Comparison of ENCODE assay signal across 20 mouse cellular contexts in the genomic region with DNA sequence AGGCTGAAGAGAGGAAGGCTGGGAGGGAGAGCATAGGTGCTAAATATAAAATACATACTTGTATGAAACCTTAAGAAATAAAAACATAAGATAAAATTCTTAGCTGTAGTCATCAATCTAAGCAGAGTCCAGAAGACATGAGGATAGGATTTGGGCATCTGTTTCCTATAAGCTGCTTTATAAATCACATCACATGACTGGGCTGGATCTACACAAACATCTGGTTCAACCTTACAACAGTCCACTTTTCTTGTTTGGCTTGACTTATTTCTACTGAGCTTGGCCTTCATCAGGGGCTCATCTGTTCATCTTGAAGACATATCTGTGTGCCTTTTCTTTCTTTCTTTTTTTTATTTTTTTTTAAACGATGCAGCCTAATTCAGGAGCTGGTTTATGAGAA.
DNase-seq lines count a peak whose midpoint lies in the region; ATAC-seq lines count a peak whose summit lies in the region.
"Had no signal": no experiment of that assay in that cellular context is flagged by ENCODE, and none has a peak within 500 bp of the region (broad histone marks: within the 10 kb centered on the region; RNA-seq: fewer than 3 reads in every experiment).

No protein-coding gene starts in this region.

- H3K4me1 ChIP-seq in kidney, embryonic 16.5 days (ENCODE audit: insufficient read depth, low read length): 0 out of 2 replicates have a peak, but pooled peaks cover 3% of the 10 kb centered on the region
- H3K4me1 ChIP-seq in kidney, embryonic 14.5 days (ENCODE audit: control insufficient read depth, insufficient read depth, low read length): no peaks in the 10 kb centered on the region
- peaks cover 19% of the 10 kb centered on the region for H3K4me1 ChIP-seq in limb, embryonic 10.5 days
- no peaks in the 10 kb centered on the region for H3K4me1 ChIP-seq in liver, embryonic 12.5 days

- no peak overlapping the region for H3K9ac ChIP-seq in kidney, embryonic 16.5 days (replicated peaks; ENCODE audit: low read length)
- H3K9ac ChIP-seq in kidney, embryonic 14.5 days (ENCODE audit: low read depth, low read length): no peak overlapping the region
- no peak overlapping the region for H3K9ac ChIP-seq in liver, embryonic 12.5 days
- H3K9ac ChIP-seq: forebrain, postnatal 0 days had no signal

- H3K27ac ChIP-seq in kidney, embryonic 16.5 days (ENCODE audit: low read length): peak overlapping the region; percentile 43; the same call in 1 of the 2 replicates
- no peak overlapping the region; the same call in 1 of the 2 replicates for H3K27ac ChIP-seq in kidney, embryonic 14.5 days (ENCODE audit: low read depth, low read length)
- peak overlapping the region; percentile 62; the same call in 1 of the 2 replicates for H3K27ac ChIP-seq in limb, embryonic 10.5 days
- no peak overlapping the region for H3K27ac ChIP-seq in liver, embryonic 12.5 days
- H3K27ac ChIP-seq: hindbrain, postnatal 0 days; kidney, postnatal 0 days had no signal

- no peak overlapping the region for H3K4me2 ChIP-seq in kidney, embryonic 16.5 days (replicated peaks; ENCODE audit: low read depth, low read length)
- no peak overlapping the region for H3K4me2 ChIP-seq in kidney, embryonic 14.5 days (replicated peaks; ENCODE audit: low read depth, low read length)
- no peak overlapping the region for H3K4me2 ChIP-seq in liver, embryonic 12.5 days
- H3K4me2 ChIP-seq: liver, embryonic 11.5 days; midbrain, embryonic 11.5 days had no signal

- peak; percentile 50 for DNase-seq in embryo, embryonic 11 days
- no peak for DNase-seq in limb, embryonic 10.5 days (ENCODE audit: low spot score)
- no peak for DNase-seq in testis, postnatal 14 days (ENCODE audit: low spot score)
- no peak for DNase-seq in frontal cortex, postnatal 36 days (ENCODE audit: low spot score in 2 of 2)
- DNase-seq: adrenal gland, postnatal 14 days; cerebellum, adult 2 months; cerebellum, postnatal 25 days; forebrain, postnatal 0 days; layer of hippocampus, adult 9-11 months; left cerebral cortex, postnatal 4 days; lung, adult 18-20 months; lung, postnatal 10 days had no signal

- no peak overlapping the region for H3K4me3 ChIP-seq in kidney, embryonic 16.5 days (ENCODE audit: low read length)
- H3K4me3 ChIP-seq in kidney, embryonic 14.5 days (ENCODE audit: low read length): no peak overlapping the region
- no peak overlapping the region for H3K4me3 ChIP-seq in limb, embryonic 10.5 days
- no peak overlapping the region for H3K4me3 ChIP-seq in liver, embryonic 12.5 days

- H3K9me3 ChIP-seq in kidney, embryonic 16.5 days (ENCODE audit: low read length): 0 out of 2 replicates have a peak, but pooled peaks cover 2% of the 10 kb centered on the region
- no peaks in the 10 kb centered on the region for H3K9me3 ChIP-seq in kidney, embryonic 14.5 days (ENCODE audit: control insufficient read depth, low read length)
- H3K9me3 ChIP-seq in limb, embryonic 10.5 days (replicated peaks): no peaks in the 10 kb centered on the region
- no peaks in the 10 kb centered on the region for H3K9me3 ChIP-seq in liver, embryonic 12.5 days (replicated peaks)

- ATAC-seq in kidney, embryonic 16.5 days (ENCODE audit: low FRiP score, low TSS enrichment): no peak
- no peak for ATAC-seq in kidney, embryonic 14.5 days (ENCODE audit: low FRiP score, low TSS enrichment)
- ATAC-seq in liver, embryonic 12.5 days: no peak
- ATAC-seq: forebrain, postnatal 0 days; hindbrain, postnatal 0 days; intestine, embryonic 16.5 days had no signal

- no peaks in the 10 kb centered on the region for H3K36me3 ChIP-seq in kidney, embryonic 16.5 days (ENCODE audit: insufficient read depth, low read length)
- H3K36me3 ChIP-seq in kidney, embryonic 14.5 days (ENCODE audit: control insufficient read depth, insufficient read depth, low read length): no peaks in the 10 kb centered on the region
- no peaks in the 10 kb centered on the region for H3K36me3 ChIP-seq in limb, embryonic 10.5 days
- H3K36me3 ChIP-seq in liver, embryonic 12.5 days: no peaks in the 10 kb centered on the region

- 60% methylated on average over 1 of the region's 1 CpGs for WGBS in kidney, embryonic 16.5 days
- WGBS in kidney, embryonic 14.5 days: 57% methylated on average over 1 of the region's 1 CpGs
- WGBS in limb, embryonic 10.5 days: 39% methylated on average over 1 of the region's 1 CpGs
- WGBS in liver, embryonic 12.5 days (ENCODE audit: insufficient replicate concordance): 50% methylated on average over 1 of the region's 1 CpGs

- H3K27me3 ChIP-seq in kidney, embryonic 16.5 days (ENCODE audit: insufficient read depth, low read length): no peaks in the 10 kb centered on the region
- no peaks in the 10 kb centered on the region for H3K27me3 ChIP-seq in kidney, embryonic 14.5 days (ENCODE audit: control insufficient read depth, insufficient read depth, low read length)
- no peaks in the 10 kb centered on the region for H3K27me3 ChIP-seq in limb, embryonic 10.5 days (ENCODE audit: low read depth, poor library complexity, severe bottlenecking)
- no peaks in the 10 kb centered on the region for H3K27me3 ChIP-seq in liver, embryonic 12.5 days (replicated peaks)

Comparison
In these comparisons a context has a peak if more than half of its experiments do, and no peak if none do; other contexts are left out.
1. H3K27ac ChIP-seq: peak in kidney, embryonic 16.5 days (single experiment) and limb, embryonic 10.5 days (single experiment); none in kidney, embryonic 14.5 days (single experiment) and liver, embryonic 12.5 days (single experiment).